Comparison of ENCODE assay signal across 23 mouse cellular contexts in the genomic region with DNA sequence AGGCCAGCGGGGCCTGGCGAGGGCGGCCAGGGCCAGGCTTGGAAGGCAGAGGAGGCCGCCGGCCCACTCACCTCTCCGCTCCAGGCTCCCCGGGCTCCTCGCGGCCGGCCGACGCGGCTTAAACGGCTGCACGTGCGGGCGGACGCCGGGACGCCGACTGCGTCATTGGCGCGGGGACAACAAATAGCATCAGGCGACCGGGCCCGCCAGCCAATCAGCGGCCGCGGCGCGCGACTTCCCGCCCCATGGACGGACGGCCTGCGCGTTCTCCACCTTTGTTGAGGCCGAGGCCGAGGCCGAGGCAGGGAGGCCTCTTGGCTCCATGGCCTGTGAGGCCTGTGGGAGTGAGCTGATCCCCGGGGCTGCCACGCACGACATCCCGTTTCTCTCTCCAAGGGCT. TPM values are rescaled to one million over a fixed set of nuclear protein-coding genes. Genes with fewer than 3 reads are reported as not detected.
DNase-seq lines count a peak whose midpoint lies in the region; ATAC-seq and TF ChIP-seq lines count a peak whose summit lies in the region.
"Had no signal": no experiment of that assay in that cellular context is flagged by ENCODE, and none has a peak within 500 bp of the region (broad histone marks: within the 10 kb centered on the region; RNA-seq: fewer than 3 reads in every experiment).

Gene Ddx4 (minus strand): TSS at position 271 of the 400 bp plus-strand sequence.

- H3K4me2 ChIP-seq in hindbrain, postnatal 0 days (ENCODE audit: low read depth, low read length), result no peak within 1 kb of the TSS
- no peak within 1 kb of the TSS for H3K4me2 ChIP-seq in liver, embryonic 11.5 days
- H3K4me2 ChIP-seq: embryonic facial prominence, embryonic 13.5 days; limb, embryonic 13.5 days; liver, embryonic 15.5 days; midbrain, embryonic 12.5 days; neural tube, embryonic 12.5 days had no signal

- DNase-seq in heart, embryonic 10.5 days (ENCODE audit: low spot score), result peak; percentile 67
- no peak for DNase-seq in heart, adult 18-20 months
- DNase-seq in hindbrain, embryonic 10.5 days (ENCODE audit: low spot score), result no peak
- no peak for DNase-seq in hindbrain, postnatal 0 days (ENCODE audit: low spot score)
- DNase-seq in WW6 (ENCODE audit: low read depth, low spot score), result peak; percentile 31
- DNase-seq in testis, postnatal 10 days (ENCODE audit: low spot score), result peak; percentile 72
- no peak for DNase-seq in liver, embryonic 11.5 days (ENCODE audit: low spot score)
- DNase-seq in lung, postnatal 36 days, result no peak
- DNase-seq: adrenal gland, postnatal 10 days; cerebellum, postnatal 10 days; gastrocnemius, postnatal 25 days; kidney, postnatal 36 days; layer of hippocampus, adult 9-11 months; right cerebral cortex, adult 18-20 months; thymus, postnatal 4 days had no signal

- no peak for ATAC-seq in hindbrain, postnatal 0 days
- ATAC-seq in liver, embryonic 11.5 days (replicated peaks; ENCODE audit: low FRiP score), result no peak
- ATAC-seq: activated CD4-positive, CD25-positive, alpha-beta regulatory T cell, adult 4 months; forebrain, embryonic 14.5 days had no signal

- TF ChIP-seq CTCF in hindbrain, postnatal 0 days (IDR thresholded peaks at IDR 0.05; ENCODE audit: low read depth), result no peak

- 62% methylated on average over 45 of the region's 45 CpGs for WGBS in heart, embryonic 10.5 days
- 69% methylated on average over 45 of the region's 45 CpGs for WGBS in hindbrain, embryonic 10.5 days
- WGBS in hindbrain, postnatal 0 days, result 79% methylated on average over 45 of the region's 45 CpGs
- 66% methylated on average over 45 of the region's 45 CpGs for WGBS in liver, embryonic 11.5 days

- peaks cover 3% of the 10 kb centered on the region; the same call in 1 of the 2 replicates for H3K4me1 ChIP-seq in heart, embryonic 10.5 days
- peaks cover 4% of the 10 kb centered on the region; the same call in 1 of the 2 replicates for H3K4me1 ChIP-seq in hindbrain, embryonic 10.5 days (replicated peaks)
- H3K4me1 ChIP-seq in hindbrain, postnatal 0 days (ENCODE audit: insufficient read depth, low read length), result no peaks in the 10 kb centered on the region
- no peaks in the 10 kb centered on the region for H3K4me1 ChIP-seq in liver, embryonic 11.5 days (replicated peaks; ENCODE audit: control insufficient read depth, insufficient read depth, low read length)
- H3K4me1 ChIP-seq: embryonic facial prominence, embryonic 13.5 days; limb, embryonic 13.5 days; liver, embryonic 15.5 days; midbrain, embryonic 12.5 days; neural tube, embryonic 12.5 days had no signal

- peaks cover 8% of the 10 kb centered on the region for H3K9me3 ChIP-seq in heart, embryonic 10.5 days
- peaks cover 10% of the 10 kb centered on the region for H3K9me3 ChIP-seq in hindbrain, embryonic 10.5 days
- 0 out of 2 replicates have a peak, but pooled peaks cover 4% of the 10 kb centered on the region for H3K9me3 ChIP-seq in hindbrain, postnatal 0 days (ENCODE audit: low read length)
- peaks cover 8% of the 10 kb centered on the region for H3K9me3 ChIP-seq in liver, embryonic 11.5 days (ENCODE audit: control insufficient read depth, low read length)
- H3K9me3 ChIP-seq: liver, embryonic 15.5 days had no signal

- H3K27me3 ChIP-seq in heart, embryonic 10.5 days (ENCODE audit: insufficient read depth, poor library complexity, severe bottlenecking), result peaks cover 12% of the 10 kb centered on the region; the same call in 1 of the 2 replicates
- H3K27me3 ChIP-seq in hindbrain, embryonic 10.5 days (ENCODE audit: insufficient read depth, poor library complexity, severe bottlenecking), result peaks cover 8% of the 10 kb centered on the region; the same call in 1 of the 2 replicates
- no peaks in the 10 kb centered on the region for H3K27me3 ChIP-seq in hindbrain, postnatal 0 days (ENCODE audit: insufficient read depth, low read length)
- no peaks in the 10 kb centered on the region; the same call in 1 of the 2 replicates for H3K27me3 ChIP-seq in liver, embryonic 11.5 days (replicated peaks; ENCODE audit: control insufficient read depth, insufficient read depth, low read length)
- H3K27me3 ChIP-seq: embryonic facial prominence, embryonic 13.5 days; limb, embryonic 13.5 days; liver, embryonic 15.5 days; midbrain, embryonic 12.5 days; neural tube, embryonic 12.5 days had no signal

- H3K4me3 ChIP-seq in heart, embryonic 10.5 days, result peak within 1 kb of the TSS; percentile 41
- peak within 1 kb of the TSS; percentile 11; the same call in 1 of the 2 replicates for H3K4me3 ChIP-seq in hindbrain, embryonic 10.5 days
- H3K4me3 ChIP-seq in hindbrain, postnatal 0 days (ENCODE audit: low read length), result no peak within 1 kb of the TSS
- H3K4me3 ChIP-seq in liver, embryonic 11.5 days (ENCODE audit: low read depth, low read length), result no peak within 1 kb of the TSS
- H3K4me3 ChIP-seq: embryonic facial prominence, embryonic 13.5 days; limb, embryonic 13.5 days; liver, embryonic 15.5 days; midbrain, embryonic 12.5 days; neural tube, embryonic 12.5 days had no signal

- no peak within 1 kb of the TSS for H3K9ac ChIP-seq in hindbrain, postnatal 0 days (replicated peaks; ENCODE audit: low read length)
- no peak within 1 kb of the TSS for H3K9ac ChIP-seq in liver, embryonic 11.5 days (ENCODE audit: low read depth, low read length)
- H3K9ac ChIP-seq: embryonic facial prominence, embryonic 13.5 days; limb, embryonic 13.5 days; liver, embryonic 15.5 days; midbrain, embryonic 12.5 days; neural tube, embryonic 12.5 days had no signal

- H3K27ac ChIP-seq in heart, embryonic 10.5 days, result no peak within 1 kb of the TSS
- no peak within 1 kb of the TSS for H3K27ac ChIP-seq in hindbrain, embryonic 10.5 days
- H3K27ac ChIP-seq in hindbrain, postnatal 0 days, result no peak within 1 kb of the TSS
- no peak within 1 kb of the TSS for H3K27ac ChIP-seq in liver, embryonic 11.5 days (ENCODE audit: low read depth, low read length)
- H3K27ac ChIP-seq: embryonic facial prominence, embryonic 13.5 days; limb, embryonic 13.5 days; liver, embryonic 15.5 days; midbrain, embryonic 12.5 days; neural tube, embryonic 12.5 days had no signal

- H3K36me3 ChIP-seq in heart, embryonic 10.5 days, result no peaks in the 10 kb centered on the region
- H3K36me3 ChIP-seq in hindbrain, embryonic 10.5 days, result peaks cover 6% of the 10 kb centered on the region; the same call in 1 of the 2 replicates
- H3K36me3 ChIP-seq in hindbrain, postnatal 0 days (ENCODE audit: insufficient read depth, low read length), result no peaks in the 10 kb centered on the region
- H3K36me3 ChIP-seq in liver, embryonic 11.5 days (ENCODE audit: control insufficient read depth, insufficient read depth, low read length), result no peaks in the 10 kb centered on the region
- H3K36me3 ChIP-seq: embryonic facial prominence, embryonic 13.5 days; liver, embryonic 15.5 days; midbrain, embryonic 12.5 days; neural tube, embryonic 12.5 days had no signal

RNA-seq across cellular contexts. Expression of gene Ddx4, which starts in this region (rescaled TPM):
- polyA plus RNA-seq in heart, embryonic 10.5 days (2016; fragmentation: Nextera tagmentation; extraction: Ambion mirVana), result 1.1 TPM in 2 replicates
- under 1 TPM in 1 of 2 experiments, not detected in 1; 0.07 TPM for total RNA-seq in heart, adult 18-20 months (2021)
- 0.31 and 1.3 TPM in 2 replicates for polyA plus RNA-seq in hindbrain, embryonic 10.5 days (2016; fragmentation: Nextera tagmentation; extraction: Ambion mirVana)
- total RNA-seq in hindbrain, postnatal 0 days (2014; rRNA removed), result 0.32 and 0.37 TPM in 2 replicates
- polyA plus RNA-seq in hindbrain, postnatal 0 days (2015; fragmentation: Nextera tagmentation; extraction: Ambion mirVana), result 0.41 and 1.00 TPM in 2 replicates
- 0.83 and 0.99 TPM in 2 replicates for polyA plus RNA-seq in liver, embryonic 11.5 days (2014; fragmentation: Nextera tagmentation; extraction: Ambion mirVana)
- total RNA-seq: gastrocnemius, postnatal 25 days had no signal
- polyA plus RNA-seq: activated CD4-positive, CD25-positive, alpha-beta regulatory T cell, adult 4 months; small intestine, adult 2 months had no signal

Comparison
In these comparisons a context has a peak if more than half of its experiments do, and no peak if none do; other contexts are left out.
1. DNase-seq: peak in heart, embryonic 10.5 days (single experiment), WW6 (single experiment) and testis, postnatal 10 days (single experiment); none in heart, adult 18-20 months (0 of 2), hindbrain, embryonic 10.5 days (single experiment), hindbrain, postnatal 0 days (single experiment), liver, embryonic 11.5 days (single experiment) and lung, postnatal 36 days (single experiment).
2. H3K4me3 ChIP-seq: peak in heart, embryonic 10.5 days (single experiment) and hindbrain, embryonic 10.5 days (single experiment); none in hindbrain, postnatal 0 days (single experiment) and liver, embryonic 11.5 days (single experiment).